Mouse (Mus musculus): ENCODE data around the gene Foxa2.

GRCm38 (mm10) chr2:148047611-148048010 is 842 bp upstream of the Foxa2 start:
- no peak for TF ChIP-seq CTCF (IDR thresholded peaks at IDR 0.05; ENCODE audit: low read depth, low read length)
- TF ChIP-seq POLR2A (IDR thresholded peaks at IDR 0.05; ENCODE audit: borderline replicate concordance, low read depth, low read length) = no peak

Data from bone marrow macrophage, adult 2 months (primary cell).